Mouse (Mus musculus): Measurements from ENCODE around the gene Esyt1. TPM values are rescaled to one million over a fixed set of nuclear protein-coding genes. Genes with fewer than 3 reads are reported as not detected.
"Not testable (repeated sequence)": the region's sequence is repeated elsewhere in the genome, so short reads cannot be mapped to it uniquely, and the experiment has no call there.

Gene Esyt1
- polyA plus RNA-seq, 1 experiment from 2014 or later: 43.2 TPM

DNA sequence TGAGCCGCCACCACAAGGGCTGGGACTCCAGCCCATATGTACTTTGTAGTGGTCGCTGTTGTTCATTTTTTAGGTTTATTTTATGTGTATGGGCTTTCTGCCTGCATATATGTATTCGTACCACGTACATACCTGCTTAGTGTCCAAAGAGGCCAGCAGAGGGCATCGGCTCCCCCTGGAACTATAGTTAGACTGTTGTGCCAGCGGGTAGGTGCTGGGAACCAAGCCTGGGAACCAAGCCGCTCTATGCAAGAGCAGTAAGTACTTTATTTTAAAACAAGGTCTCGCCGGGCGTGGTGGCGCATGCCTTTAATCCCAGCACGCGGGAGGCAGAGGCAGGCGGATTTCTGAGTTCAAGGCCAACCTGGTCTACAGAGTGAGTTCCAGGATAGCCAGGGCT, 19.7 kb downstream of the Esyt1 start:
- DNase-seq (ENCODE audit: low spot score): no peak

DNA sequence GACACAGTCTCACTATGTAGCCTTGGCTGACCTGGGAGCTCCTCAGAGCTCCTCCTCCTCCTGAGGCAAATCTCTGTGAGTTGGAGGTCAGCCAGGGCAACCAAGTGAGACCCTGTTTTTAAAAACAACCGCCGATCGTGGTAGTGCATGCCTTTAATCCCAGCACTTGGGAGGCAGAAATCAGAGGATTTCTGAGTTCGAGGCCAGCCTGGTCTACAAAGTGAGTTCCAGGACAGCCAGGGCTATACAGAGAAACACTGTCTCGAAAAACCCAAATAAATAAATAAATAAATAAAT, 20.4 kb downstream of the Esyt1 start:
- DNase-seq (ENCODE audit: low spot score): not testable (repeated sequence)

DNA sequence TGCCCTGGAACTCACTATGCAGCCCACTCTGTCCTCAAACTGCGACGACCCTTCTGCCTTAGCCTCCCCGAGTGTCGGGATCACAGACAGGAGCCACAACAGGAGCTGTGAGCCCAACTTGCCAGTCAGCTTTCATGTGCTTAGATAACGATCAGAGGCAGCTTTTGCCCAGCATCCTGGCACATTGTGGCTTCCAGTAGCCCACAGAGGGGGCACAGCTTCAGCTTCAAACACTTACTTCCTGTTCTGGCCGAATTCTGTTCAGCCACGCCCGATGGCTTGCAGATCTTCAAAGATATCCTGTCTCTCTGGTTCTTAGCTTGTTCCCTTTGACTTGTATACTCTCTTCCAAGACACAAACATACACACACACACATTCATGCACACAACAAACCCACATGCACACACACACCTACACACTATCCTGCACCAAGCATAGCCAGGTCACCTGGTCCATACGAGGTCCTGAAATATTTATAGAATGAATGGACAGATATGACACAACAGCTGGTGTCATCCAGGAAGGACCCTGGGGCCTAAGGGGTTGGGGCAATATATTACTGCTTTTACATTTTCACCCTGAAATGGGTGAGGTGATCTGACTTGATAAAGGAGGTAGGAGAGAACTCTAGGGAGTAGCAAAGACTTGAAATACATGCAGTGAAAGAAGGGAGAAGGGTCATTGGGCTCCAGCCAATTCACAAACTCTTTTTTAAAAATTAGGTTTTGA, 20.9 kb downstream of the Esyt1 start:
- DNase-seq (ENCODE audit: low spot score): peak; percentile 71

DNA sequence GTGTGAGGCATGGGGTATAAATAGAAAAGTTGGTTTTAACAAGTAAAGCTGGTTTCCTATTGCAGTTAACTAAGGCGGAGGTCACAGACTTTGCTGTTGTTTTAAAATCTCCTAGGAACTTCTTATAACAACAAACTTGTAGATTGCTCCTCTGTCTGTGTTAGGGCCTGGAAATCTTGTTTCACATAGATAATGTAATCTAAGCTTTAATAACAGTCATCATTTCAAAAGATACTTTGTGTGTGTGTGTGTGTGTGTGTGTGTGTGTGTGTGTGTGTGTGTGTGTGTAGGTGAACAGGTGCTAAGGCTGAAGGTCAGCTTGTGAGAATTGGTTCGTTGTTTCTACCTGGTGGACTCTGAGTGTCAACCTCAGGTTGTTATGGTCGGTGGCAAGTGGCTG, 21.7 kb downstream of the Esyt1 start:
- DNase-seq (ENCODE audit: low spot score): no peak

DNA sequence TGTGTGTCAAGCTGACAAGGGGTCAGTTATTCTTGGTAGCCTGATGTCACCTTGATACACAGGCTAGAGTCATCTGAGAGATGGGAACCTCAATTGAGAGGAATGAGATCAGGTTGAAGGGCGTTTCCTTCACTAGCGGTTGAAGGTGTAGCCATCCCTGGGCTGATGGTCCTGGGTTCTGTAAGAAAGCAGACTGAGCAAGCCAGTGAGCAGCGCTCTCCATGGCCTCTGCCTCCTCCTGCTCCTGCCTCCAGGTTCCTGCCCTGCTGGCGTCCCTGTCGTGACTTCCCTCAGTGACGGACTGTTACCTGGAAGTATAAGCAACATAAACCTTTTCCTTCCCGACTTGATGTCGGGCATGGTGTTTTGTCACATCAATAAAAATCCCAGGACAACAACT, 22.1 kb downstream of the Esyt1 start:
- DNase-seq (ENCODE audit: low spot score): no peak

DNA sequence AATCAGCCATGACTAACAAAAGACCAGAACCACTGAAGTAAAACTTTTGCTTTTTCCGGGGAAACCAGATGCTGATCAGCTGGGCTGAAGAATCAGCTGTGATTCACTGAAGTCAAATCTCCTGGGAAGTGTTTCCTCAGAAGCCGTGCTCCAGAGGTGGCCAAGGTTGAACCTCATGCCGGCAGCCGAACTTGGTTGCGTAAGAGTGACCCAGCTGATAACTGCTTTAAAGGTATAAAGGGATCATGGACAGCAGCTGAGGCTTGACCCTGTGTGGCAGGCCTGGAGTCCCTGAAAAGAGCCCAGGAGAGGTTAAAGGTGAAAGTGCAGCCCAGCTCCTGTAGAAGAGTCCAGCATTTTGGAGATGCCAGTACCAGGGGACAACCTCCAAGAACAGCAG, 23.3 kb downstream of the Esyt1 start:
- DNase-seq (ENCODE audit: low spot score): no peak

DNA sequence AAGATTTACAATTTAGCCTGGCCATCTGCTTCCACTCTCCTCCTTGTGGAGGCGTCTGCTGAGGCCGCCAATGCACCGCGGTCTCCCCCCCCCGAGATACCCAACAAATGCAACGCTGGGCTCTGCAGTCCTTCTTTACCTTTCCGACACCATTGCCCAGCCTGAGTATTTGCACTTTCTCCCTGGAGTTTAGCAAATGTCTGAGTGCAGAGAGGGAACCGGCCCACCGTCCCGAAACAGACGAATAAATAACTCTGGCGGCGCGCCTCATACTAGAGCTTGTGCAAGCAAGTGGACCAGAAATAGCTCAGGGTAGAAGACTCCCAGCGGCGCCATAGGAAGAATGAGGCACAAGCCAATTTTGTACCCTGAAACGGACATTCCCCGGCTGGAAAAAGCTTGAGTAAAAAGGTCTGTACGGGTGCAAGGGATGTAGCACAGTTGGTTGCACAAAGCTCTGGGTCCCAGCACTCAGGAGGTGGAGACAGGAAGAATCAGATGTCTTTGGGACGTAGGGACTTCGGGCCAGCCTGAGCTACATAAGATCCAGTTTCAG, 26.5 kb downstream of the Esyt1 start:
- peak; percentile 34 for DNase-seq (ENCODE audit: low spot score)

DNA sequence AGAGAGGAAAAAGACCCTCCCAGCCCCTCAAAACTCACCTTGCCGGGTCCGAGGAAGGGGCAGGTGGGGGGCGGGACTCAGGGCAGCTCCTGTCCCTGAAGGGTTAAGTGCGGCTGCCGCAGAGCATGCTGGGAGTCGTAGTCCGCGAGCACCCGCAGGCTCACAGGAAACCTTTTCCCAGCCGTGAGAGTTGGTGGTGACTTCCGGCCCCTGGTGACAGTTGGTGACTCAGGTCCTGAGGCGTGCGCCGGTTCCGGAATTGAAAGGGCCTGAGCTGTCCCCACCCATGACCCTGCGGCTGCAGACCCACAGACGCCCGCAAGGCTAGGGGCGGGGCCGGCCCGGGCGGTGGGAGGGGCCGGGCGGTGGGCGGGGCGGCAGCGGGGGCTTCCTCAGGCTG, 27.1 kb downstream of the Esyt1 start, which contains the start of gene Myl6b:
Gene Myl6b (minus strand): TSS at position 96 of the 400 bp plus-strand sequence.
- DNase-seq (ENCODE audit: low spot score): peak; percentile 97

DNA sequence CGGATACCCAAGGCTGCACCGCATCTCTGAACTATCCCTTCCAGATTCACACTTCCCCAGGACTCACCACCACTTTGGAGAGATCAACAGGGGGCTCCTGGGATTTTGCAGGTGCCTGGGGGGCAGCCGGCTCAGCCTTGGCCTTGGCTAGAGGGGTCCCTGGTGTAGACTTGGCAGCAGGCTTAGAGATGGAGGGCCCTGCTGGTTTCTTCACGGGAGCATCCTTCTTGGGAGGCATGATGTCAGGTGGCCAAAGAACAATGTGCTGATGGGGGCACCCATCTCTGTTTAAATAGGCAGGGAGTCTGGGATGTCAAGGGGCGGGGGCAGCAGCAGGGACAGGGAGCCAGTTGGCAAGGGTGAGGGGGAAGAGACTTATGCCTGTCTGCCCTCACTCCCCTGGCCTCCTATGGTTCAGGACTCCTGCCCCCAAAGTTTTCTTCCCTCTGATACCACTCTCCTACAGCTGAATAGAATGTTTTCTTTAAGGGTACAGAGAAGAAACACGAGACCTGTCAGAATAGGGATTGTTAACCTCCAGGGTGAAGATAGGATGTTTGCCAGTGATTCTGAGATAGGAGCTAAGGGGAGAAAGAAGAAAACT, 28.4 kb downstream of the Esyt1 start:
- DNase-seq (ENCODE audit: low spot score): no peak

DNA sequence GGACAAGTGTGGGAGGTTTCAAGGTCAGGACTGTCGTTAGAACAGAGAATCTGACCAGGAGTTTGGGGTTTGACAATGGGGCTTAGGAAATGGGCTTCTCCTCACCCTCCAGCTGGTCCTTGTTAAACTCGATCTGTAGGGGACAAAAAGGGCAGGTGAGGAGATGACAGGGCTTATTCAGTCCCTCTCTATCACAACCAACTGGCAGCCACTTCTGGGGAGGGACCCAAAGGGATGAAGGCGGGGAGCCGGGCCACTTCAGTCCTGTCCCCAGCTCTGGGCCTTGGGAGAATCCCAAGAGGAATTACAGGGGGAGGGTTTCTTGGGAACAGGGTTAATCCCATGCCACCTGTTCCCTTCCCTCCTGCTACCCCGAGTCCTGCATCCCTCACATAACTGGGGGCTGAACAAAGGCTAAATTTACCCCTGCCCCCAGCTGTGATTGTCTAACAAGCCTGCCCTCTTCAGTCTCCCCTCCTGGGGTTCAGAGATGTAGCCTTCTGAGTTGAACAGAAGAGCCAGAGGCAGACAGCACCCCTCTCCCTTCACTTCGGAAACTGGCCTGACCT, 29.1 kb downstream of the Esyt1 start:
- DNase-seq (ENCODE audit: low spot score): no peak

DNA sequence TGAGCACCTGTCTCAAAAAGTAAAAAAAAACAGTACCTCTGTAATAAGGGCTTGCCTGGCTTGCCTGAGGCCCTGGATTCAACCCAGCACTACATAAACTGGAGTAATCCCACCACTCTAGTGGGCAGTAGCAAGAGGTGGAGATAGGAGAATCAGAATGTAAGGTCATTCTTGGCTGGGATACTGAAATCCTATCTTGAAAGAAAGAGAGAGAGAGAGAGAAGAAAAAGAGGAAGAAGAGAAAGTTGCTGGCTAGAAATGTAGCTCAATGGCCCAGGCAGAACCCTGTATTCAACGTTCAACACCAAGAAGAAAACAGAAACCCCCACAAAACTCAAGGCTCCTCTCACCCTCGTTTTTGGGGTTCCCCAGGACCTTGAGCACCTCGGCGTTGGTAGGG, 29.8 kb downstream of the Esyt1 start:
- DNase-seq (ENCODE audit: low spot score): no peak

DNA sequence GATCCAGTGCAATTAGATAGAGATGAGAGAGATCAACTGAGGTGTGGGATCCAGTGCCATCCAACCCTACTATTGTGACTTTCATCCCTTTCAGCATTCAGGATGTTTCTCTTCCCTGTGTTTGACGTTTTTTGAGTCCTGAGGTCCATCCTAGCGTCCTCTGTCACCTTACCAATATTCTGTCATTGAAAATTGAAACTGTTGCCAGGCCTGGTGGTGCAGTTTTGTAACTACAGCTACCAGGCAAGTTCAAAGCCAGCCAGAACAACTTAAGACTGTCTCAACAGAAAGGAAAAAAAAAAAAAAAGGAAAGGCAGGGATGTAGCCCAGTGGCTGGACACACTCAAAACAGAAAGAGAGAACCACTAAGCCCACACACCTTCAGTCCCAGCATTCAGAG, 30.4 kb downstream of the Esyt1 start:
- no peak for DNase-seq (ENCODE audit: low spot score)

DNA sequence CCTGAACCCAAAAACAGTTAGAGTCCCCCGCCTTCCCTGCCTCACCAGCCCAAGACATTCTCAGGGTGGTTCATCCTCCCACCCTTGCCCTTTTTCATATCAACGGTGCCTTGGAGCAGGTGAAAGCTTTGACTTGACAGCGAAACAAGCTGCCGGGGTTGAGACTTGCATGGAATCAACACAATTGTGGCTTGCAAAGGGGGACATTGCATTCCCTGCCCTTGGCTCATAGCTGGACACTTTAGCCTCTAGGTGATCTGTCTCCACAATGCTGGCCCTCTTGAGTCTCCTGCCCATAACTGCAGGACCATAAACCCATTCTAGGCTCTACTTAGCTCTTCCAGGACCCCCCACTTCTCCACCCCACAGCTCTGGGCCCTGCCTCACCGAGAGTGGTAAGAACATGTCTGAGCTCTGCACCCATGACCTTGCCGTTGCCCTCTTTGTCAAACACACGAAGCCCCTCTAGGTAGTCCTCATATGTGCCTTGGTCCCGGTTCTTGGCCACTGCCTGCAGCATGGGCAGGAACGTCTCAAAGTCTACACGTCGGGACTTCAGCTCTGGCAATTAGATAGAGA, 30.9 kb downstream of the Esyt1 start:
- DNase-seq (ENCODE audit: low spot score): no peak

DNA sequence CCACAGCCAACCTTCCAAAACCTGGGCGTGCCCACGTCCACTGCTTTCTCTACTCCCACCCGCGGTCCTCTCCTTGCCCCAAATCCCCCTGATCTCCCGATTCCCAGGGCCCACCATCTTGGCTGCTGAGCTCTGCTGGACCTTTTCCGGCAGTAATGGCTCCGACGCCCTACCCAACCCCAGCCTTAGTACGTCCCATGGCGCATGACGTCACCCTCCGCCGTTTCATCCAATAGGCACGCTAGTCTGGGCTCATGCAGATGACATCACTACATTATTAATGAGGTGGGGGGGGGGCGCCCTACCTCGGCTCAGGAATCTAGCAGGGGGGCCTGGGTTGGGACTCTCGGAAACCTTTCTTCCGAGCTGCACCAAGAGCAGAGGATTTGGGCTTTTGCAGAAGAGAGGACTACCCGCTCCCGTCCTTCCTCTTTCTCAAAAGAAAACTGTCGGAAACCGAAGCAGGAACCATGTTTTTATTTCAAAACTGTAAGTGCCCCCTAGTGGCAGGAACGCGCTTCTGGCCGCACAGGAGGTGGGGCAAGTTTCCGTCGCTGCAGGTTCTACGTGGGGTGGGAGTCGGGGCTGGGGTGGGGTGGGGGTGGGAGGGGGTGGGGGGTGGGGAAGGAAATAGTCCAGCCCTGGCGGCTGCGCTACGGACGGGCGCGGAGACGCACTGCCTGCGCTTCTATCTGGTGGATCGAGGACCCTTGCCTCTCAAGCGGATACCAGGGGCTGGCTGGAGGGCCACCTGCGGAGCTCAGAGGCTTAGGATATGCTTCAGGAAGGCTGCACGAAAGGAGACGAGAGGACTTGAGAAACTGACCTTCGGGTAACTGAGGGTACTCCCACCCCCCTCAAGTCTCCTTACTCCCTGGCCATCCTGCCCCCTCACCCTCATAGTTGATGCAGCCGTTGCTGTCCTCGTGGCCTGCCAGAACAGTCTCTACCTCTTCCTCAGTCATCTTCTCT, 31.7 kb downstream of the Esyt1 start, which contains the start of gene Myl6:
Gene Myl6 (minus strand): TSS at position 451 of the 972 bp plus-strand sequence.
- peak; percentile 98 for DNase-seq (ENCODE audit: low spot score)

DNA sequence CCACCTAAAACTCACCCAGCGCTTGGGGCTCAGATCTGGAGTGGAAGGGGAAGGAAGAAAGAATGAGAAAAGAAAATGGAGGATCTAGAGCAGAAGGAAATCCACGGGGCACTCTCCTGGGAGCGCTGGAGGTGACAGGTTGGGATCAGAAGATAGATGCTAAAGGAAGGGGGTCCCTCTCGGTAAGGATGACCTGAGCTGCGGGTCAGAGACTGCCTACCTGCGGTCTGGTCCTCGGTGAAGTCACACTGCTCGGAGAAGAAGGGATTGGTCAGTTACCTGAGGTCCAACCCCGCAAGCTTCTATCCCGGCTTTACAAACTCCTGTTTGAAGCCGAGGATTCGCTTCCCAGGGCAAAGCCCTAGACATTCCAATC, 32.4 kb downstream of the Esyt1 start:
- no peak for DNase-seq (ENCODE audit: low spot score)

DNA sequence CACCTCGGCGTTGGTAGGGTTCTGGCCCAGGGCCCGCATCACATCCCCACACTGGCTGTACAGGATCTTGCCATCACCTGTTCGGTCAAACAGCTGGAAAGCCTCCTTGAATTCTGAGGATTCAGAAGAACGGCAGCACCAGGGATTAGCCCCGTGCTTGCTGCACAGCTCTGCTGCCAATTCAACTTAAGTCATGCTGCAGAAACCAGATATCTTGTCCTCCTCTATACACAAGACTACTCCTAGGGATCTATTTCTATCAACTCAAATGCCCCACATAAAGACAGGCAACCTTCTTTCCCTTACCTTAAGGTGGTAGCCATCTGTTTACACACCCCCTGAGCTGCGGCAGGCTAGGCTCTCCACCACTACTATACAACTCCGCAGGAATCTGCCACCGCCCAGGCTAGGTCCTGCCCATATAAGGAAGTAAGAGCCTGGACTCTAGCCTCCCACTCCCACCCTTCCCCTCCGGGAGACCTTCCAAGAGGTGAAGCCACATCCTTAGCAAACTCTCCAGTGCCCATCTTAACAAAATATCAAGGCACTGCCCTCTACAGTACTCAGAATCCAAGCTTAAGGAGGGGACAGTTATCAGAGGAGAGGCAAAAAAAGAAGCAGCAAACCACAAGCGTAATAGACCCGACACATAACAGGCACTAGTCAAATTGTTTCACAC, 32.9 kb downstream of the Esyt1 start:
- DNase-seq (ENCODE audit: low spot score): peak; percentile 30

DNA sequence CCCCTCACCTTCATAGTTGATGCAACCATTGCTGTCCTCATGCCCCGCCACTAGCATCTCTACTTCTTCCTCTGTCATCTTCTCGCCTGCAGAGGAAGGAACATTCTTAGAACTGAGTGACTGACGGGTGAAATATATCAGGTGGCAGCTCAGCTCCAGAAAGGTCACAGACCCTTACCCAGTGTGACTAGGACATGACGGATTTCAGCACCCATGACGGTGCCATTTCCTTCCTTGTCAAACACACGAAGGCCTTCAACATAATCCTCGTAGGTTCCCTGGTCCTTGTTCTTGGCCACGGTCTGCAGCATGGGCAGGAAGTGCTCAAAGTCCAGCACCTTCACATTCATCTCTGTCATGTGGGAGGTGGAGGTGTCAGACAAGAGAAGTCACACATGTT, 33.6 kb downstream of the Esyt1 start:
- DNase-seq (ENCODE audit: low spot score): not testable (repeated sequence)

DNA sequence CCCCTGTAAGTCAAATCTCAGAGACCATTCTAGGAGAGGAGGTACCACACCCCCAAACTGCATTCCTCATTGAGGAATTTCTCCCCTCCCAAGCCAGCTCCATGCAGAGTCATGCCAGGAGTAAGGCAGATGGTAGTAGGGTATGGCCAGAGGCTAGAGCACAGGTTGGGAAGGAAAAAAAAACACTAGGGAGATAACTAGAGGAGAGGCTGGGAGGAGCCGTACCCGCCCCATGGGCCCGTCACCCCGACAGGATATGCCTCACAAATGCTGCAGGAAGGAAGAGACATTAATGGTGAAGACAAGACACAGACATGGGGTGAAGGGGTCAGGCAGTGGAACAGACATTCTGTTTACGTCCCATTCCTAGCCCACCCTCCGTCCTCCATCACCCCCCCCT, 34.2 kb downstream of the Esyt1 start:
- no peak for DNase-seq (ENCODE audit: low spot score)

DNA sequence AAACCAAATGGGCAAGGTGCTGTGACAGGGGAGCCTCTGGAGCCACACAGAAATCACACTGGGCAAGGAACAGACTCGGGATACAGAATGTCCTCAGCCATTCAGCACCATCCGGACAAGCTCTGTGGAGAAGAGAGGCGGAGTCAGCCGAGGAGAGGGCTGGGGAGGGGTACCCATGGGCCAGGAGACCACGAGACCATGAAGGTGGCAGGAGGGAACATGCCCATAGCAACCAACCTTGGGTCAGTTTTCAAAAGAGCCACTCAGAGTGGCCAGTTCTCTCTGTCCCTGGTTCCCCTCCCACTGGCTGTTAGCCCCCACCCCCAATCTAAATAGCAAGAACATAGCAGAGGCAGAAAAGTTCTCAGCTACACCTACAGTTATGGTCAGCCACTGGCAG, 34.8 kb downstream of the Esyt1 start:
- no peak for DNase-seq (ENCODE audit: low spot score)

DNA sequence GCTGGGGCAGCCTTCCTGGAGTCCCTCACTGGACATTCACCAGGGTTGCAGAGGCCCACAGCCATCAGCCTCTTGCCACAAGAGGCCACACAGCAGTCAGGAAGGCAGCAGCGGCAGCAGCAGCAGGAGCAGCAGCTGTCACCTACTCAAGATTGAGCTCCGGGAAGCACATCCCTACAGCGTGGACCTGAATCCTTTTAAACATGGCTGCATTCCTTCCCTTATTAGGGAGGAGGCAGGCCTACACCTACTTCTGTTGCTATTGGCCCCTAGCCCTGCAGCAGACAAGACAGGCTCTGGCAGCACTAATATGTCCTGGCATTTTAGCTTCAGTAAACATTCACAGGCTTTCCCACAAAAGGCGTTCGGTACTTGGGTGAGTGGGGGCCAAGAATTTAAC, 35.4 kb downstream of the Esyt1 start:
- no peak for DNase-seq (ENCODE audit: low spot score)

DNA sequence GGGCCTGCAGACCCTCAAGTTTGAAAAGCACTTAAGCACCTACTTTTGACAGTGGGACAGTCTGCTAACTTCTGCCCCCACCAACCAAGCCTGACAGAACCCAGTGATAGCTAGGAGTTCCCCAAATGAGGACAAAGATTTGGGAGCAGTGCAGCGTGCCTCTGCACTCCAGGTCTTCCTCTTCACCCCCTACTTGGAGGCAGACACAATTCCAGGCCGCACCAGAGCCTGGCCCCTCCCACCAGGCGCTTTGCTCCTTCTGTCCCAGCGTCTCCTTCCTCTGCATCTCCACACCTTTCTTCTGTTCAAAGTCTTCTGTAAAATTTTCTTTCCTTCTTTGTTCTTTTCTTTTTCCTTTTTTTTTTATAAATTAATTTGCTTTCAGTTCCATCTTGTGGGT, 35.9 kb downstream of the Esyt1 start:
- DNase-seq (ENCODE audit: low spot score): no peak

Data from thymus, postnatal 0 days (tissue).